Mouse (Mus musculus) limb, embryonic 11.5 days (tissue): ENCODE results near the gene Utp14a. TPM values are rescaled to one million over a fixed set of nuclear protein-coding genes. Genes with fewer than 3 reads are reported as not detected.
"Not testable (repeated sequence)": the region's sequence is repeated elsewhere in the genome, so short reads cannot be mapped to it uniquely, and the experiment has no call there.

Source experiments
- ATAC-seq: fragments of 200-750 bp; cut with Nextera tagmentation; 2 replicates; pipeline ENCODE4 v1.8.0; 2017; ENCODE audit warnings: low read depth; ENCODE audit not compliant: insufficient number of reproducible peaks, low FRiP score, low TSS enrichment
- DNase-seq: peaks from one replicate; pipeline ENCODE4 v3.0.0-alpha.2; 2015; ENCODE audit warnings: low spot score
- H3K27ac ChIP-seq: fragments of 300-500 bp; sonication (generic); replicated peaks from 2 replicates; pipeline ENCODE4 v1.5.1; 2014; ENCODE audit warnings: low read depth, mild to moderate bottlenecking, low read length
- H3K27me3 ChIP-seq: fragments of 300-500 bp; sonication (generic); 2 replicates; pipeline ENCODE4 v1.6.1; 2014; ENCODE audit warnings: mild to moderate bottlenecking, low read length, mixed read lengths; ENCODE audit not compliant: control insufficient read depth, insufficient read depth
- H3K36me3 ChIP-seq: fragments of 300-500 bp; sonication (generic); 2 replicates; pipeline ENCODE4 v1.6.1; 2014; ENCODE audit warnings: mild to moderate bottlenecking, low read length, moderate library complexity, mixed read lengths; ENCODE audit not compliant: control insufficient read depth, insufficient read depth
- H3K4me1 ChIP-seq: fragments of 300-500 bp; sonication (generic); 2 replicates; pipeline ENCODE4 v1.6.1; 2014; ENCODE audit warnings: low read length, mixed read lengths; ENCODE audit not compliant: control insufficient read depth, insufficient read depth
- H3K4me2 ChIP-seq: fragments of 300-500 bp; sonication (generic); 2 replicates; pipeline ENCODE4 v1.6.1; 2014; ENCODE audit warnings: low read depth, mild to moderate bottlenecking, moderate library complexity; ENCODE audit not compliant: severe bottlenecking
- H3K4me3 ChIP-seq: fragments of 300-500 bp; sonication (generic); 2 replicates; pipeline ENCODE4 v1.5.1; 2014; ENCODE audit warnings: low read depth, low read length
- H3K9ac ChIP-seq: fragments of 300-500 bp; sonication (generic); 2 replicates; pipeline ENCODE4 v1.6.1; 2014; ENCODE audit warnings: mild to moderate bottlenecking, low read length
- H3K9me3 ChIP-seq: fragments of 300-500 bp; sonication (generic); 2 replicates; pipeline ENCODE4 v1.6.1; 2016; ENCODE audit warnings: low read length; ENCODE audit not compliant: control insufficient read depth
- WGBS: fragments of 180-500 bp; shearing (Covaris S2); extraction: QIAGEN DNeasy Blood & Tissue Kit; methylation state at CpG from one replicate; pipeline ENCODE4 v1.1.7; 2014; 5-methylcytosine and 5-hydroxymethylcytosine counted together
- polyA plus RNA-seq: library from polyadenylated mRNA; unstranded; fragments of >200 nt; fragmentation: Nextera tagmentation; extraction: Ambion mirVana; gene quantifications from 2 replicates; pipeline ENCODE4 v1.2.1, GENCODE M21; 2014

Gene Utp14a
- 25.4 and 27.3 TPM in 2 replicates for polyA plus RNA-seq

- ATAC-seq, result peak; percentile 99
- WGBS, result 11% methylated on average over 33 of the region's 33 CpGs
Observed at GRCm38 (mm10) chrX:48256468-48257007, at the start of gene Utp14a. Utp14a (plus strand) TSS chrX:48256862.

GRCm38 (mm10) chrX:48207761-48208487, 48.7 kb upstream of the Utp14a start:
- no peaks in the 10 kb centered on the region for H3K9me3 ChIP-seq
- no peak overlapping the region for H3K27ac ChIP-seq
- H3K4me2 ChIP-seq, result peak overlapping the region; percentile 47
- DNase-seq (no peak), ATAC-seq (peak; percentile 79)
- no peaks in the 10 kb centered on the region for H3K27me3 ChIP-seq
- no peaks in the 10 kb centered on the region for H3K4me1 ChIP-seq
- H3K4me3 ChIP-seq, result peak overlapping the region; percentile 68
- peak overlapping the region; percentile 52 for H3K9ac ChIP-seq
- no peaks in the 10 kb centered on the region for H3K36me3 ChIP-seq
- WGBS, result 15% methylated on average over 36 of the region's 36 CpGs

More at GRCm38 (mm10) chrX:48256468-48257007, at the start of gene Utp14a:
- Histone ChIP-seq H3K4me3 (peak within 1 kb of the TSS; percentile 45), H3K27me3 (no peaks in the 10 kb centered on the region), H3K9me3 (no peaks in the 10 kb centered on the region), H3K27ac (peak within 1 kb of the TSS; percentile 51; the same call in 1 of the 2 replicates), H3K9ac (peak within 1 kb of the TSS; percentile 40), H3K4me2 (peak within 1 kb of the TSS; percentile 46), H3K36me3 (no peaks in the 10 kb centered on the region), H3K4me1 (no peaks in the 10 kb centered on the region)
- DNase-seq, result peak; percentile 89

- Histone ChIP-seq H3K27me3 (no peaks in the 10 kb centered on the region), H3K36me3 (no peaks in the 10 kb centered on the region), H3K4me3 (peak within 1 kb of the TSS; percentile 68), H3K4me2 (peak within 1 kb of the TSS; percentile 47), H3K9ac (peak within 1 kb of the TSS; percentile 52), H3K27ac (no peak within 1 kb of the TSS), H3K4me1 (no peaks in the 10 kb centered on the region), H3K9me3 (no peaks in the 10 kb centered on the region)
- DNase-seq (peak; percentile 88), ATAC-seq (peak; percentile 98)
- 17% methylated on average over 34 of the region's 34 CpGs for WGBS
Observed at GRCm38 (mm10) chrX:48208519-48209185, 48.0 kb upstream of the Utp14a start, which contains the start of gene Zdhhc9. Zdhhc9 (minus strand) TSS chrX:48208878.

GRCm38 (mm10) chrX:48209746-48210145, 46.9 kb upstream of the Utp14a start:
- H3K4me1 ChIP-seq, H3K4me2 ChIP-seq, H3K27ac ChIP-seq, H3K27me3 ChIP-seq, H3K36me3 ChIP-seq, H3K9me3 ChIP-seq, H3K9ac ChIP-seq, DNase-seq, H3K4me3 ChIP-seq, ATAC-seq: not testable (repeated sequence)
- WGBS, result 81% methylated on average over 2 of the region's 4 CpGs

GRCm38 (mm10) chrX:48219468-48219867, 37.2 kb upstream of the Utp14a start:
- 84% methylated on average over 5 of the region's 5 CpGs for WGBS
- no peak overlapping the region for H3K9ac ChIP-seq
- ATAC-seq (no peak), DNase-seq (no peak)
- H3K4me1 ChIP-seq, result no peaks in the 10 kb centered on the region
- H3K9me3 ChIP-seq, result no peaks in the 10 kb centered on the region
- no peaks in the 10 kb centered on the region for H3K27me3 ChIP-seq
- H3K27ac ChIP-seq, result no peak overlapping the region
- H3K36me3 ChIP-seq, result no peaks in the 10 kb centered on the region
- no peak overlapping the region for H3K4me2 ChIP-seq
- no peak overlapping the region for H3K4me3 ChIP-seq

- H3K27me3 ChIP-seq, result no peaks in the 10 kb centered on the region
- no peak overlapping the region for H3K9ac ChIP-seq
- H3K4me3 ChIP-seq, result no peak overlapping the region
- ATAC-seq (no peak), DNase-seq (no peak)
- 81% methylated on average over 7 of the region's 7 CpGs for WGBS
- H3K4me1 ChIP-seq, result no peaks in the 10 kb centered on the region
- no peaks in the 10 kb centered on the region for H3K9me3 ChIP-seq
- no peaks in the 10 kb centered on the region for H3K36me3 ChIP-seq
- H3K27ac ChIP-seq, result no peak overlapping the region
- no peak overlapping the region for H3K4me2 ChIP-seq
Observed at GRCm38 (mm10) chrX:48222706-48223105, 34.0 kb upstream of the Utp14a start.

GRCm38 (mm10) chrX:48226225-48226624, 30.4 kb upstream of the Utp14a start:
- H3K4me1 ChIP-seq, result no peaks in the 10 kb centered on the region
- ATAC-seq (no peak), DNase-seq (no peak)
- H3K36me3 ChIP-seq, result no peaks in the 10 kb centered on the region
- H3K27me3 ChIP-seq, result no peaks in the 10 kb centered on the region
- H3K27ac ChIP-seq, result no peak overlapping the region
- WGBS, result 86% methylated on average over 7 of the region's 7 CpGs
- H3K9ac ChIP-seq, result no peak overlapping the region
- no peaks in the 10 kb centered on the region for H3K9me3 ChIP-seq
- H3K4me3 ChIP-seq, result no peak overlapping the region
- no peak overlapping the region for H3K4me2 ChIP-seq

GRCm38 (mm10) chrX:48234417-48234816, 22.2 kb upstream of the Utp14a start:
- DNase-seq, result no peak
- Histone ChIP-seq H3K4me1 (no peaks in the 10 kb centered on the region), H3K27me3 (no peaks in the 10 kb centered on the region), H3K9me3 (no peaks in the 10 kb centered on the region), H3K9ac (no peak overlapping the region), H3K4me3 (no peak overlapping the region), H3K36me3 (no peaks in the 10 kb centered on the region), H3K4me2 (no peak overlapping the region), H3K27ac (no peak overlapping the region)
- no peak for ATAC-seq
- WGBS, result 66% methylated on average over 7 of the region's 7 CpGs
